Mouse (Mus musculus) midbrain, embryonic 14.5 days (tissue): ENCODE measurements around the gene Tbccd1. TPM values are rescaled to one million over a fixed set of nuclear protein-coding genes. Genes with fewer than 3 reads are reported as not detected.

ENCODE experiments used
- ATAC-seq: fragments of 200-750 bp; cut with Nextera tagmentation; 2 replicates; pipeline ENCODE4 v1.8.0; 2017; ENCODE audit warnings: moderate number of reproducible peaks, moderate library complexity; ENCODE audit not compliant: low FRiP score, low TSS enrichment
- DNase-seq: peaks from one replicate; pipeline ENCODE4 v3.0.0-alpha.2; 2015
- H3K27ac ChIP-seq: fragments of 300-500 bp; sonication (generic); replicated peaks from 2 replicates; pipeline ENCODE4 v1.5.1; 2014; ENCODE audit warnings: mild to moderate bottlenecking, low read depth, low read length, moderate library complexity
- H3K27me3 ChIP-seq: fragments of 300-500 bp; sonication (generic); 2 replicates; pipeline ENCODE4 v1.6.1; 2014; ENCODE audit warnings: low read length, control low read depth, mixed read lengths; ENCODE audit not compliant: control insufficient read depth, insufficient read depth
- H3K36me3 ChIP-seq: fragments of 300-500 bp; sonication (generic); 2 replicates; pipeline ENCODE4 v1.6.1; 2014; ENCODE audit warnings: low read length, control low read depth; ENCODE audit not compliant: control insufficient read depth, insufficient read depth
- H3K4me1 ChIP-seq: fragments of 300-500 bp; sonication (generic); 2 replicates; pipeline ENCODE4 v1.6.1; 2014; ENCODE audit warnings: mild to moderate bottlenecking, antibody characterized with exemption, low read length, control low read depth; ENCODE audit not compliant: control insufficient read depth, insufficient read depth
- H3K4me2 ChIP-seq: fragments of 300-500 bp; sonication (generic); 2 replicates; pipeline ENCODE4 v1.6.1; 2014; ENCODE audit warnings: mild to moderate bottlenecking, low read length, moderate library complexity
- H3K4me3 ChIP-seq: fragments of 300-500 bp; sonication (generic); replicated peaks from 2 replicates; pipeline ENCODE4 v1.5.1; 2014; ENCODE audit warnings: low read depth, low read length
- H3K9ac ChIP-seq: fragments of 300-500 bp; sonication (generic); replicated peaks from 2 replicates; pipeline ENCODE4 v1.6.1; 2014; ENCODE audit warnings: mild to moderate bottlenecking, low read length, moderate library complexity
- H3K9me3 ChIP-seq: fragments of 300-500 bp; sonication (generic); 2 replicates; pipeline ENCODE4 v1.6.1; 2016; ENCODE audit warnings: low read length, control low read depth, mixed read lengths; ENCODE audit not compliant: control insufficient read depth
- WGBS: fragments of 180-500 bp; shearing (Covaris S2); extraction: QIAGEN DNeasy Blood & Tissue Kit; methylation state at CpG from one replicate; pipeline ENCODE4 v1.1.7; 2014; 5-methylcytosine and 5-hydroxymethylcytosine counted together
- polyA plus RNA-seq: library from polyadenylated mRNA; unstranded; fragments of >200 nt; fragmentation: Nextera tagmentation; extraction: Ambion mirVana; gene quantifications from 2 replicates; pipeline ENCODE4 v1.2.1, GENCODE M21; 2014

The Tbccd1 gene
- polyA plus RNA-seq, 1 experiment from 2014 or later: 25.5 TPM

DNA sequence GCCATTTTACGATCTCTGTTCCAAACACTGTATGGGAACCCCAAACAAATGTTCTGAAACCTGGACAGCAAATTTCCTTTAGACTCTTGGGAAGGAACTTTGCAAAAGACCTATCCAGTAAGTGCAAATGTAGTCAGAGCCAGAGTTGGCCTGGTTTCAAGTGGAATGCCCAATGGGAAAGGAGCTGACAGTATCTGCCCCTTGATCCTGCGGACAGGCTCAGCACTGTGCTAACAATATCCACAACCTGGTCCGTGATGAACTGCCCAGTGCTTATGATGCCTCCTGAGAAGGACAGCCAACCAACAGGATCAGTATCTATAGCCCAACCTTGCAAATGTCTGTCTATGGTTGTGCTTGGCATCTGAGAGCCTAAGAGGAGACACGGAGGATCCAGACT, 12.0 kb downstream of the Tbccd1 start:
- ATAC-seq (no peak), DNase-seq (no peak)
- H3K27ac ChIP-seq: no peak overlapping the region
- H3K4me1 ChIP-seq: no peaks in the 10 kb centered on the region; the same call in 1 of the 2 replicates
- H3K4me2 ChIP-seq: no peak overlapping the region
- WGBS: 87% methylated on average over 4 of the region's 4 CpGs
- H3K4me3 ChIP-seq: no peak overlapping the region
- no peaks in the 10 kb centered on the region for H3K27me3 ChIP-seq
- no peaks in the 10 kb centered on the region for H3K9me3 ChIP-seq
- no peak overlapping the region for H3K9ac ChIP-seq
- H3K36me3 ChIP-seq: no peaks in the 10 kb centered on the region

GRCm38 (mm10) chr16:22844834-22845233, 12.6 kb downstream of the Tbccd1 start:
- Histone ChIP-seq H3K36me3 (peaks cover 6% of the 10 kb centered on the region; the same call in 1 of the 2 replicates), H3K4me3 (peak overlapping the region; percentile 47), H3K4me2 (peak overlapping the region; percentile 74), H3K9ac (peak overlapping the region; percentile 80), H3K27ac (0 out of 2 replicates have a peak overlapping the region, but pooled peaks have one; percentile 43), H3K27me3 (no peaks in the 10 kb centered on the region), H3K9me3 (no peaks in the 10 kb centered on the region), H3K4me1 (no peaks in the 10 kb centered on the region; the same call in 1 of the 2 replicates)
- 75% methylated on average over 5 of the region's 5 CpGs for WGBS
- ATAC-seq (no peak), DNase-seq (no peak)

- ATAC-seq: peak; percentile 92
- WGBS: 8% methylated on average over 26 of the region's 26 CpGs
Measured at GRCm38 (mm10) chr16:22844061-22844801, 13.2 kb downstream of the Tbccd1 start.

GRCm38 (mm10) chr16:22842871-22843270, 14.6 kb downstream of the Tbccd1 start:
- ATAC-seq (no peak), DNase-seq (no peak)
- Histone ChIP-seq H3K4me3 (no peak overlapping the region), H3K27ac (no peak overlapping the region), H3K4me1 (no peaks in the 10 kb centered on the region; the same call in 1 of the 2 replicates), H3K4me2 (no peak overlapping the region), H3K9ac (no peak overlapping the region), H3K36me3 (peaks cover 6% of the 10 kb centered on the region; the same call in 1 of the 2 replicates), H3K27me3 (no peaks in the 10 kb centered on the region), H3K9me3 (no peaks in the 10 kb centered on the region)
- WGBS: 94% methylated on average over 5 of the region's 5 CpGs

More at GRCm38 (mm10) chr16:22844061-22844801, 13.2 kb downstream of the Tbccd1 start:
- no peaks in the 10 kb centered on the region; the same call in 1 of the 2 replicates for H3K4me1 ChIP-seq
- peak overlapping the region; percentile 74 for H3K4me2 ChIP-seq
- peak overlapping the region; percentile 47 for H3K4me3 ChIP-seq
- peak overlapping the region; percentile 80 for H3K9ac ChIP-seq
- no peaks in the 10 kb centered on the region for H3K9me3 ChIP-seq
- peak overlapping the region; percentile 43; the same call in 1 of the 2 replicates for H3K27ac ChIP-seq
- peaks cover 6% of the 10 kb centered on the region; the same call in 1 of the 2 replicates for H3K36me3 ChIP-seq
- peak; percentile 92 for DNase-seq
- no peaks in the 10 kb centered on the region for H3K27me3 ChIP-seq

DNA sequence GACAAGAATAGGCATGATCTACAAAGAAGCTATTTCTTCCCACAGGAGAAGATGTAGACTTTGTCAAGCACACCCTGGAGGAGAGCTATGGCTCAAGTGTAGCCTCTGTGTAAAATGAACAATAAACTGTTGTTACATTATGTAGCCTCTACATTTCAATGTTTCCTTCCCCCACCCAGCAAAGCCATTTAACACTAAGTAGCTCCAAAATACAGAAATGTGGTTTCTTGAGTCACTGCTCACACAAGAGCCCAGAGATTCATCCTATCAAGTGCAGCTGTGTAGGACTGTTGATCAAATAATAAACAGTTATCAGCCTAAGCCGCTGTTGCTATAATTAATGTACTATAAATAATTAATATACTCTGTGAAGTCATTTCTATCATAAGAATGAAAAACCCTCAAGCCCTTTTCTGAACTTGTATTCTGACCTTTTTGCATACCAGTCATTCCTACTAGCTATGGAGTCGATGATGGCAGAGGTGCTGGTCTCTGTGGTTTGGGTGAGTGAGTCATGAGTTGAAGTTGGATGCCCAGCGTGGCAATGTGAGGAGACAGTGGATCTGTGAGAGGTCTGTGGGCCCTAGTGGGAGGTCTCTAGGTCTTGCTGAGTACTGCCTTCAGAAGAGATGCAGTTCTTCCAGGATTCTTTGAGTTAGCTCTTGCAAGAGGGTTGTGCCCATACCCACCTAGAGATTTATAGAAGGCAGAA, 18.2 kb downstream of the Tbccd1 start:
- no peak for DNase-seq
- Histone ChIP-seq H3K27ac (no peak overlapping the region), H3K36me3 (peaks cover 6% of the 10 kb centered on the region; the same call in 1 of the 2 replicates), H3K9ac (no peak overlapping the region), H3K4me3 (no peak overlapping the region), H3K4me1 (no peaks in the 10 kb centered on the region), H3K27me3 (no peaks in the 10 kb centered on the region), H3K4me2 (no peak overlapping the region), H3K9me3 (no peaks in the 10 kb centered on the region)
- no peak for ATAC-seq
- WGBS: 95% methylated on average over 3 of the region's 3 CpGs

GRCm38 (mm10) chr16:22832932-22833525, 24.4 kb downstream of the Tbccd1 start:
- no peaks in the 10 kb centered on the region for H3K27me3 ChIP-seq
- H3K4me3 ChIP-seq: no peak overlapping the region
- no peak overlapping the region for H3K27ac ChIP-seq
- 92% methylated on average over 3 of the region's 3 CpGs for WGBS
- ATAC-seq (no peak), DNase-seq (no peak)
- no peak overlapping the region for H3K4me2 ChIP-seq
- no peaks in the 10 kb centered on the region for H3K4me1 ChIP-seq
- H3K9me3 ChIP-seq: no peaks in the 10 kb centered on the region
- H3K36me3 ChIP-seq: 0 out of 2 replicates have a peak, but pooled peaks cover 5% of the 10 kb centered on the region
- H3K9ac ChIP-seq: no peak overlapping the region

GRCm38 (mm10) chr16:22820731-22821130, 36.7 kb downstream of the Tbccd1 start:
- Histone ChIP-seq H3K4me1 (no peaks in the 10 kb centered on the region), H3K9ac (no peak overlapping the region), H3K27me3 (no peaks in the 10 kb centered on the region), H3K4me3 (no peak overlapping the region), H3K4me2 (no peak overlapping the region), H3K27ac (no peak overlapping the region), H3K36me3 (peaks cover 12% of the 10 kb centered on the region), H3K9me3 (no peaks in the 10 kb centered on the region)
- ATAC-seq (no peak), DNase-seq (peak; percentile 62)
- 49% methylated on average over 8 of the region's 8 CpGs for WGBS

DNA sequence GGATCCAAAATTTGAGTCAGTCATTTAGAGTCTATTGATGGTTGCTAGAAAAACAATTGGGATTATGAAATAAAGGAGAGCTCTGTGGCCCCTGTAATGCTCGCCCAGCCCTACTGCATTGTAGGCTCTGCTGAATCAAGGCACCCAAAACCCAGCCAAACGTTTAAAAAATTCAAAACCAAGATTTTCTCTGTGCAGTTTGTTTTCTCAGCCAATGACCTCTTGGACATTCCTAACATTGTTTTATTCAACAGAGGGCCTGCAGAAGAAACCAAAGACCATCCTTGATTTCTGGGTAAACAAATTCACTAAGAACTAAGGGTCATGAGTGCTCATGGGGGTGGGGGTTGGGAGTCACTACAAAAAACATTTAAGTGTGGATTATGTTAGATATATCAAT, 46.0 kb downstream of the Tbccd1 start, which contains the start of gene Crygs:
TSS of gene Crygs (minus strand) at position 101 of the 400 bp plus-strand sequence.
- H3K4me1 ChIP-seq: no peaks in the 10 kb centered on the region
- H3K27me3 ChIP-seq: peaks cover 5% of the 10 kb centered on the region; the same call in 1 of the 2 replicates
- H3K9me3 ChIP-seq: no peaks in the 10 kb centered on the region
- no peak for DNase-seq
- H3K4me2 ChIP-seq: no peak within 1 kb of the TSS
- H3K27ac ChIP-seq: no peak within 1 kb of the TSS
- peaks cover 6% of the 10 kb centered on the region; the same call in 1 of the 2 replicates for H3K36me3 ChIP-seq
- H3K4me3 ChIP-seq: no peak within 1 kb of the TSS
- no peak for ATAC-seq
- no peak within 1 kb of the TSS for H3K9ac ChIP-seq
- 82% methylated on average over 2 of the region's 2 CpGs for WGBS
